Mouse (Mus musculus): ENCODE results near the gene Fmo1. TPM values are rescaled to one million over a fixed set of nuclear protein-coding genes. Genes with fewer than 3 reads are reported as not detected.
A peak's percentile ranks its signal among the peaks of the same experiment; 100 is the strongest.

Fmo1 gene
- total RNA-seq, 1 experiment from 2014 or later, result 245 TPM

DNA sequence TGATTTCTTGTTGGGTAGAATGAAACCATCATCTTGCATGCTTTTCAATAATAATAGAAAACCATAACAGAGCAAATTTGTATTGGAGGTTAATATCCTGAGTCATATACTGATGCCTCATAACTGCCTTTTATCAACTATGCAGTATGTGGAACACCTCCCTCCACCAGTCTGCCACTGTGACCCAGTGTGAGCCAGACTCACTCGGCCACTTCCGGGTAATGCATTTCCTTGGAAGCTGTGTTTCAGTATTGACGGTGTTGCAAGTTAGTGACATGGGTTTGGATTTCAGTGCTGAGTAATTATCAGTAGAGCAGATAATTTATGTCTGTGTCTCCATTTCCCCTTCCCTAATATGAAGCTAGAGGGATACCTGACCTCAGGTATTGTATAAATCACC lies 2.8 kb downstream of the Fmo1 start:
- DNase-seq, result no peak

DNA sequence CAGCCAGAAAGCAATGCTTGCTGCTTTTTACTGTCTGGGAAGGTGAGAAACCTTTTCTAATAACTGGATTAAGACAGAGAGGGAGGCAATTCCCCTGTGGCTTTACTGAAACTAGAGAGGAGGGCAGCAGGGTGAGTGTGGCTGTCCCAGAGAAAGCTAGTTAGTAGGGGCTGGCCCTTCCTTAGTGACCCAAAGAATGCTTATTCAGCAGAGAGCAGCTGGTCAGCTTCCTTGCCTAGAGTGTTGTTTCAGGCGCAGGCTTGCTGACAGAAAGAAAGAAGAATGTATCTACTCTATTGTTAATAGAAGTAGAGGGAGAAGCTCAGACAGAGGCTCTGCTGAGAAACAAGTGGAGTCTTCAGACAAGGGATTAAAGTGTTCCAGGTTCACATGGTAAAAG lies 4.1 kb downstream of the Fmo1 start:
- no peak for DNase-seq

DNA sequence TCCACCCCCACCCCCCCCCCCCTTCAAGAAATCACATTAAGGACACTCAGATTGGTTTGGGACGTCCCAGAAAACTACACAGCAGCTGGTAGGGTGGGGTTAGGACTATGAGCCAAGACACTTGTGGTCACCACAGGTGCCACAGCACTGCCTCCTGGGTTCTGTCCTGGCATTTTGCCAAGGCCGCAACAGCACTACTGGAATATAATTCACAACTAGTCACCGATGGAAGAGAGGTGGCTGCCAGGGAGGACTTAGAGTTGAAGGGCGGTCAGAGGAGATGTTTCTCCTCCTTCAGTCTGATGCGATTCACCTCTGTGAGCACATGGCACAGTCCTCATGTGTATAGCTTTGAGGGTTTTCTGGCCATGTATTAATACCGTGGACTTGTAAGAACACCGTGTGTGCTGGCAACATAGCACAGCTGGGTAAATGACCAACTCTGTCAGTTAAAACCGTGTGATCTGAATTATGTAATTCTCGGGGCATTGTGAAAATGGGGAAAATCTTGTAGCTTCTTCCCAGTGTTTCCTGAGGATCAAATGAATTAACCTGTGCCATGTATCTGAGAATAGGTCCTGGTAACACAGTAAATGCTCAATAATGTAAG lies 6.3 kb downstream of the Fmo1 start:
- DNase-seq, result peak; percentile 31

DNA sequence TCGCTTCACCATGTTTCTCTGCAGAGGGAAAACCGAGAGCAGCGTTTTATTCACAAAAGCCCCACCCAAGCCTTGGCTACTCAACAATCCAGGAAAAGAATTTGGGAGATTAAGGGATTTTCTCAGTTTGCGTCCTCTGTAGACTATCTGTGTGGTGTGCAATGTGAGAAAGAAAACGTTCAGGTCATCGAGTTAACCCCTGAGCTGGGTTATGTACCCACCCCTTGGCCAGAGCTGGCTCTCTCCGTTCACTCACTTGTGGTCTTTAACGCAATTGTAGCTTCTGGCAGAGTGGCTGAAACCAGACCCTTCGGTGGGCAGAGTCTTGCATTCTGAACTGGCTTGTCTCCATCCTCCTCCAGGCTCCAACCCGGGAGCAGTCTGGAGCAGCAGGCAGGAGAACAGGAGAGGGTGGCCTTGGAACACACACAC lies 6.8 kb downstream of the Fmo1 start:
- no peak for DNase-seq

DNA sequence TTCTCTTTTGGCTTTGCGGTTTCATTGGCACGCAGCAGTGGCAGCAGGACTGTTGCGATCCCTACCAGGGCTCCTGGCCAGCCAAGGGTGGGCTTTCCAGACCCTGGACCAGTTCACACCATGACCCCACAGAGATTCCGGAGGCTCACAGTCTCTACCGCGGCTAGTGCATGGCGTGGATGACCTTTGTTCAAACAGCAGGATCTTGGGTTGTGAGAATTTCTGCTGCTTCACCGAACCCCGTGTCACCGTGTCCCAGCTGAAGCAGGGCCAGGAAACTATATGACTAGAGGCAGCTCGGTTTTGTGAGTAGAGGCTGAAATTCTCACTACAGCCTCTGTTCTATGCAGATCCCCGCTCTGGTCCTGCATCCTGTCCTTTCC lies 7.7 kb downstream of the Fmo1 start:
- DNase-seq, result no peak

DNA sequence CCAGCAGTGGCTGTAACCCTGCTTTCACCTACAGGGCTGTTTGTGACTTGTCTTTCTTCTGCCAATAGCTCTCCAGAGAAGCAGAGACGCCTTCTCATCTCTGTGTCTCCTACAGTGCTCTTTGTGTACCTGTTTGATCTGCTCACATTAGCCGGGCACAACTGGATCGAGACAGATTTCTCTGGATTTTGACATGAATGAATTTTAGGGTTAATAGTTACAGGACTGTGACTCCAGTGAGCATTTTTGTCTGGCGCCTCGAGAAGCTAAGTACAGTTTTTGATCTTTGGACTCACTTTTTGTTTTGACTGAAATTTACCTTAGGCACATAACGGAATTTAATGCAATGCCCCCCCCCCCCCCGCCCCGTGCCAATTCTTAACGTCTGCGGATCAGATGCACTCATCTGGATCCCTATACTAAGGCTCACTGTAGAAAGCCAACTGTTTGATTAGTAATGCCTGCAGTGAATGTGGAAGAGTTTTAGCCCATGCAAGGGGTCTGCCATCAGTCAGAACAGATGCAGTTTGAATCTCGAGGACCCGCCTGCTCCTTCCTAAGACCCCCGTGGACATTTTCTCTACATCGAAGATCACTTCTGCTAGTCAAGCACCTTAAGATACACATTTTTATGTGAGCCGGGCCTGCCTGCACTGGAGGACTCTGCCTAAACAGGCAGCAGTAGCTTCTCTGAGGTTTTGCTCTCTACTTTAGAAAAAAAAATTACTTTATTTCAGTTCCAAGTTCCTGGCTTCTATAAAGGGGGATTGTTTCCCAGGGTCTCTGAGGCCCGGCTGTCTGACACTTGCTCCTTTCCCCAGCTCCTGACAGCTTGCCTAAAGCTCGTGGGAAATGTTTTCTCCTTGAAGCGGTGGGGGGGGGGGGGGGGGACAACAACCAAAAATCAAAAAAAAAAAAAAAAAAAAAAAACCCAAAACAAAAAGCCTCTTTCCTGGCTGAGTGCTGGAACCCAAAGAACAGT lies 8.4 kb downstream of the Fmo1 start:
- DNase-seq, result no peak

DNA sequence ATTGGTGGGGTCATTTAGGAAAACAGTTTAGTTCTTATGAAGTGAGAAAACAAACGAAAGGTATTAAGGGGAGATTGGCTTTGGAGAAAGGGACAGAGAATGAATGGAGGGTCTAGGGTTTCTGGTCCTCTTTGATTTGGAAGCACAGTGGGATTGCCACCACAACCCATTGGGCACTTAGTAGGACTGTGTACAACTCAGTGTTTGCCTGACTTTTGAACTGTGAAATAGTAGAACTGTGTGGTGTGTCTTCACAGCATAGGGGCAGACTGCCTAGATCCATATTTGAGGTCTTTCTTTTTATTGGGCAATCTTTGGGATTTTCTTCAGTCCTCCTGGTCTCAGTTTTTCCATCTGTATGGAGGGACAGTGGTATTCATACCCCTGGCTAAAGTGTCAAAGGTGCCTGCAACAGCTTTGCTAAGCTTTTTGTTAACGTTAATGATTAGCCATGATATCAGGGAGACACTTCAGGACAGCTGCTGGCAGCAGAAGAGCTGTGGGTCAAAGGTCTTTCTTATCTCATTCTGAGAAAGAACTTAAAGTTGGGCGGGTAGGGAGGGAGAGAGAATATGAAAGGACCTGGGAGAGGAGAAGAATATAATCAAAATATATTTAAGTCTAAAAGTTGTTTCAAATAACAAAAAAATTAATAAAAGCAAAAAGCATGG lies 12.5 kb downstream of the Fmo1 start:
- DNase-seq, result no peak

DNA sequence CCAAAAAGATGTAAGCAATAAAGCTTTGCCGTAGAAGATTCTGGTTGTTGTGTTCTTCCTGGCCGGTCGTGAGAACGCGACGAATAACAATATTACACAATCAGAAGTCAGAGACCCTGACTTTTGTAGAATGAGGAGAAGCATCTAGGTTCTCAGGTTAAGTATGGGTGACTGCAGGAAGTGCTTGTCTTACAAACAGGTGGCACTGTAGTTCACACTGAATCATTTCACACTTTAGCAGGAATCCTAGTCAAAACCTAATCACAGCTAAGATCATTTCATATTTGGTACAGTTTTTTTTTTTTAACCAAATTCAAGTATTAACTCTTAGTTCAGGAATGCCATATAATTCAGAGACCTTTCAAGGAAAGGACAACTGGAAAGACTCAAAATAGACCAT lies 18.9 kb downstream of the Fmo1 start:
- no peak for DNase-seq

DNA sequence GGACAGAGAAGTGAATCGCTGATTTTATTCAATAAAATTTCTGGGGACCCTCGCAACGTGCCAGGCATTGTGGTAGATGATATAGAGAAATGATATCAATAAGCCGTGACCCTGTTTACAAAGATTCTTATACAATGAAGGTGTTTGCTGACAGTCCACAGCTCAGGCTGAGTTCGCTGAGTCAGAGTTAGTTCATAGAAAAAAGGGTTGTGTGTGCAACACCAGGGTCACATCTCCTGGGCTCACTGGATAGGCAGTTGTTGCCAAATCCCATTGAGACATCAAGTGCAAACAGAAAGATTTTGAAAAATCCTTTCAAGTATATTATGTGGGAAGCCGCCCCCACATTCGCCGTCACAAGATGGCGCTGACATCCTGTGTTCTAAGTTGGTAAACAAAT lies 26.2 kb downstream of the Fmo1 start:
- DNase-seq, result no peak

DNA sequence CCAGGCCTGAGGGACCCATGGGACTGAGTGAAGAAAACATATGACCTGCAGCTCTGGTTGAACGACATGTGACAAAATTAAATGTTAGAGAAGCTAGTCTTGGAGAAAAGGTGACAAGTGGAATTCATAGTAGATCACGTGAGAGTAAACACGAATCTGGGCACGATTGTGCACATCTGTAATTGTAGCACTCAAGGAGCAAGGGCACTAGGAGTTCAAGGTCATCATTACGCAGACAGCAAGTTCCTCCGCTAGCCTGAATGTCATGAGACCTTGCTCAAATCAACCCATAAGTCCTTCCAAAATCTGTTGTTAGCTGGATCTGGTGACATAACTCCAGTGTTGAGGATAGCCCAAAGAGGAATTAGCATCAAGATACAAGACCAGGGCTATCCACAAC lies 27.4 kb downstream of the Fmo1 start:
- no peak for DNase-seq

DNA sequence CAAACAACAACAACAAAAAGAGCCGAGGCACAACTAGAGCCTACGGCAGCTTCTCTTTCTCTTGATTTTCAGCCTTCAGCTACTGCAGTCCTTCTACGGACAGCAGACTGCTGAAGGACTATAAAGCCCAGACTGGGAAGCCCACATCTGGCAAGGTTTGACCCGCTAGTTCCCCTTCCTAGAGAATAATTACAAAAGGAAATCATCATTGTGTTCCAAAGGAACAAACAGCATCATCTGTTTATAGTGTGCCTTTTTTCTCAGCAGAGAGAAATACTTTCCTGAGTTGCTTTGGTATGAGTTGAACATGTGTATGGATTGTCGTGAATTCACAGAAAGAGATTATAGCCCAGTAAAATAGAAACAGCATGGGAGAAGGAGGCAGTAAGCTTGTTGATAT lies 32.1 kb downstream of the Fmo1 start:
- DNase-seq, result no peak

DNA sequence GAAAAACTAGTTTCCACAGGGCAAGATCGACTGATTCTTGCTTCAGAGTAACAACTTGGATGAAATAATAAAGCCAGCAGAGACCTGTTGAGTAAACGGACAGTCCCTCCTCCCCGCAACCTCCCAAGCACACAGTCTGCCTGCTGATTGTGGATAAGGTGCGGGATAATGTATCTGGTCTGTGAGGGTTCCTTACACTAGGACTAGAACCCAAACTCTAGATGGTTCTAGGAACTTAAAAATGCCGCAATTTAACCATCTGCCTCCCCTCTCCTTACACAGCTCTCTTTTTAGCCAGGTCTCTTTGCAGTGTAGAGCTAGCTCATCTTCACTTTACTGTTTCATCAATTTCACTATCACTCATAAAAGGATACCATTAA lies 33.8 kb downstream of the Fmo1 start:
- no peak for DNase-seq

DNA sequence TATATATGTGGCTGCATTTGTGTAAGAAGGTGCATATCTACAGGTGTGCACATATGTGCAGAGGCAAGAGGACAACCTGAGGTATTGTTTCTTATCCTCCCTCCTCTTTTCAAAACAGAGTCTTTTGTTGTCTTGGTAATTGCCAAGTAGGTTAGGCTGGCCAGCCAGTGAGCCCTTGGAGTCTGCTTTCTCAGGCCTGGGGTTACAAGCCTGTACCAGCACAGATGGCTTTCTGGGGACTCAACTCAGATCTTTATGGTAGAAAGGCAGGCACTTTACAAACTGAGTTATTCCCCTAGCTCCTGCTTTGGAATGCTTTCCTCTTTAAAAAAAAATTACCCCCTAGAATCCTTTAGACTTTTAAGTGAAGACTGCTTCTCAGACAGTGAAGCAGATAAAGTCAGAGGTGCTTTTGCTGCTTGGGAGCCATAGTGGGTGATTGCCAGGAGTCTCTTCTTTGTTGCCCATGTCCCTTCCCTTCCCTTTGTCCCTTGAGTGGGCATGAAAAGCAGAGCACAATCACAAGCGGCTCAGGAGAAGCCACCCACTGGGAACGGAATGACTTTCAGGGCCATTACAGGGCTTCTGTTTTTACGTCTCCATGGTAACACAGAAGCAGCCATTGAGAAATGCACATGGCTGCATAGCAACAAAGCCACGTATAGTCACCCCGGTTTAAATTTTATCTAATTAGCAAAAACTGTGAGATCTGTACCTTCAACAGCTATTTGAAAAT lies 34.4 kb downstream of the Fmo1 start:
- no peak for DNase-seq

DNA sequence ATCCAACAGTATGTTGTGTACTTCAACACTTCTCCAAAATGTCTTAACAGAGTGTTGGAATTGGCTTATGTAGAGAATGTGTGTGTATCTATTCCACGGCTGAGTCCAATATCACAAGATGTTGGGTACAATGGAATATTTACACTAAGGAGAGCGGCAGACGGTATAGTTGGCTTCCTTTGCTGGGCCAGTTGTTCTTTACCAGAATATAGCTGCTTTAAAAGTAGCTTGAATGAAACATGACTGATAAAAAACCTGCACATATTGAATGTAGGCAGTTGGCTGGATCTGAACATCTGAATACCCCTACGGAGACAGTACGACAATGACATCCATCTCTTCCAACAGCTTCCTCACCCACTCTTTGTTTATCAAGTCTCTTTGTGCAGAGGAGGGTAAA lies 47.1 kb downstream of the Fmo1 start:
- DNase-seq, result no peak

DNA sequence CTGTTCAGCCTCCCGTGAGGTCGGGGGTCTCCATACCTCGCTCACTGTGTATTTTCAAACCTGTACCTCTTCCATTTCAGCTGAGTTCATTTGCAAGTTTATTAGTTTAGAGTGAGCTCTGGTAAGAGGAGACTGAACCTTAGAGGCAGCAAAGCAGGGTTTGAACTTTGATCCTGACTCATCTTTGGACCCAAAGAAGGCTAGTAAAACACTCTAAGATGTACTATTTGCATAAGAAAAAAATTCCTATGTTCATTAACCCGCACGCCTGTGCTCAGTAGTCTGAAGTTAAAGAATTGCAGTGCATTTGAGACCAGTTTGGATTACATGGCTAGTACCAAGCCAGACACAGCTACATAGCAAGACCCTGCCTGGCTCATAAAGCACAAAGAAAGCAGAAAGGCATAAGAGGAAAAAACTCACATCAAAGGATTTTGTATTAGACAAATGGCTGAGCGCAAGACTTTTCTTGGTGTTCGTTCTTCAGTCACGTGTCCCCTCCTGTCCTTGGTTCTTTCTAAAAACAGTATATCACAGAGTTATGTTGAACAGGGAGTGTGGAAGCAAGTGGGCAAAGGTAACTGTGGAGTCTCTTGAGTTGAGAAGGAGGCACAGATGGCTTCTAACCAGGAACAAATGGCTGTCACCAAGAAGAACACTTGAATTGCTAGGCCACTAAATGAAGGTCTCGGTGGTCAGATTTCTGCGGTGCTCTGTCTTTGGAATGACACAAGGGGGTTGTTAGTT lies 50.9 kb downstream of the Fmo1 start:
- DNase-seq, result no peak

DNA sequence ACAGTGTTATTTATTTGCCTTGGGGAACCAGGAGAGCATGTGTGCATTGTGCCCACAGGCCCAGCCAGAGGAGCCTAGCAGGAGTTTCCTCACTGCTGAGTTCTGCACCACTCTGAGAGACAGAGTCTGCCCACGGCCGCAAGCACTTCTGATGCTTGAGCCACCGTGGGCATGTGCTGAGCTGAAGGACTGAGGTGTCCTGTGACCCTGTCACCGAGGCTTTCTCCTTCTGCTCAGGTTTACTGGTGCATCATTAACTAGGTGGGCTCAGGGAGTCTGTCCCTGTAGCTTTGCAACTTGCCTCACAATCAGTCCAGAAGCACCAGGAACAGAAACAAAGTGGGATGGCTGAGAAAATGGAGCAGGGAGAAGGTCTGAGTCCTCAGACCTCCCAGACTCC lies 51.5 kb downstream of the Fmo1 start:
- no peak for DNase-seq

DNA sequence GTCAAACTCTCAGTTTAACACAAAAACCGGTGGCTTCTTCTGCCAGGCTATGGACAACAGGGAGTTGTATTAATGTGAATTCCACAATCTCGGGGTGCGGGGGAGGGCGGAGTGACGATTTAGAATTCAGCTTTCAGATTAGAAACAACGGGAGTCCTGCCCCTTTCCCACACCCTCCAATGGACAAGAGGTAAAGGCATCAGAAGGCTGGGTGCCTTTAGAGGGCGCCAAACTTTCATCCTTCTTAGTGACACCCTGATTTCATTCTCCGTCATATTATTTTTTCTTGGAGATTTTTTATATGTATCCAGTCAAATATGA lies 52.6 kb downstream of the Fmo1 start, which contains the start of gene Fmo4:
Gene Fmo4 (minus strand): TSS at position 137 of the 321 bp plus-strand sequence.
- DNase-seq, result peak; percentile 53

DNA sequence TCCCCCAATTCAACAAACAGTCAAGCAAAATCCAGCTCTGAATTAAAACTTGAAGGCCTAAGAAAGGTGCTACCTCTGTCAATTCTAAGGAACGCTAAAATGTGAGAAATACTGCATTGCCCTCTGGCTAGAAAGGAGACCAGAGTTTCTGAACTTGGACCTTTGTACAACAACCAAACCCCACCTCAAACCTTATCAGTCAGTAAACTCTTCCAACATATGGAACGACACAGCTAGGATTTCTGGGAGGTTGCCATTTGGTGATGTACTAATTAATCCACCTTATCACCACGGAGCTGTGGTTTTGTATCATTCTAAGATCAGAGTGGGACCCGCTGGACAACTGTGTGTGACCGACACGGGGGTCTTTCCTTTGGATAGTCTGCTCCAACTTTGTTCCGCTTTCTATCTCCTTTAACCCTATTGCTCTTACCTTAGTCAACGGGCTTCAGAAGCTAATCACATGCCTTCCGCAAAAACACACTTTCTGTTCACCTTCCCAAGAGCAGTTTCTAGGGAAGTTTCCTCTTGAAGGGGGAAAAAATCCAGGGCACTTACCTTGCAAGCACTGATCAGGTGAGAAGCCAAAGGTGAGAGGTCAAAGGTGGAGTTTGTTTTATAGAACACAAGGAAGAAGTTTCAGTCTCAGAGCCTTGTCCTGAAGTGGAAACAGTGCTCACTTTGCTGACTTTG lies 53.1 kb downstream of the Fmo1 start:
- DNase-seq, result no peak

DNA sequence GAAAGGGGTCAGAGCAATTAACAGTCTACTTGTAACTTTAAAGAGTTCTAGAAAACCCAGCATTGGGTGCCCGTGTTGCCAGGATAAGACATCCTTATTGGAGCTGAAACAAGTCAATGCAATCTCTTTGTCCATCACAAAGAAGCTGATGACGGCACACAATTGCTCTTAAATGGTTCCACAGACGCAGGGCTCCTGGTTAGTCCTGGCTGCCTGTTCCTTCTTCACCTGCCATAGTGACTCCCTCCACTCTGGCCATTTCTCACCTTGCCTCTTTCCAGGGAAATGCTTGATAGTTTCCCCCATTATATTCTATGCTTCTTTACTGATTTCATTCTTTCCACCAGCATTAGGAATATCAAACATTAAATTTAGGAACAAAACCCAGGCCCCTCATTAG lies 57.9 kb downstream of the Fmo1 start:
- no peak for DNase-seq

DNA sequence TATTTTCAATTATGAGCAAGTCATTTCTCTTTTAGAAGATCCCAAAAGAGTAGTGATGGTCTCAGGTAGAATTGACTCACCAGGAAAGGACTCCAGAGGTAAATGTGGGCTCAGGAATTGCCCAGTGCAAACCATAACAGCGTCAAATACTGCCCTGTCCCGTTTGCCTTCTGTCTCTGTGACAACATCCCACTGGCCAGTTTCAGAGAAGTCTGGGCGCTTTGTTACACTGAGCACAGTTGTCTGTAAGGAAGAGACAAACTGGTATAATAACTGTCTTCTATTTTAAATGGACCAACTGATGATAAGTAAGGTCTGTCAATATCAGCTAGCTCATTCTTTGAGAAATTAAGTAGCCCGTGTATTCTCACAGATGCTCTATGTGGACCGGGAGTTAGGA lies 59.0 kb downstream of the Fmo1 start:
- DNase-seq, result no peak

DNA sequence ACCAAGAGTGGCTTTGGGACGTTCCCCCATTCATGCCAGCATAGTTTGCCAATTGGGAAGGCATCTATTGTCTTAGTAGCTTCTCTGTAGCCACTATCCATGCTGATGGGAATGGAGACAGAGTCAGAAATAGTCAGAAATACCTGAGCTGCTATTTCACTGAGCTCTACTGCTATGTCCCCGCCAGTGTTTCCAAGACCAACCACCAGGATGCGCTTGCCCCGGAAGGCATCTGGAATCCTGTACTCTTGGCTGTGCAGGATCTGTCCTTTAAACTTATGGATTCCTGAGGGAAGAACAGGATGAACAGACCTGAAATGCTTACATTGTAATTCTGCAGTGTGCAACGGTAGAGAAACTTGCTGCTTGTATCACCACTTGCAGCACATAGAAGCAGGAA lies 61.4 kb downstream of the Fmo1 start:
- no peak for DNase-seq
